Mouse (Mus musculus): Measurements from ENCODE around the gene Fbxl7. TPM values are rescaled to one million over a fixed set of nuclear protein-coding genes. Genes with fewer than 3 reads are reported as not detected.

Gene Fbxl7
- polyA plus RNA-seq (2015; fragmentation: Nextera tagmentation; extraction: Ambion mirVana) = 9.0 and 10.1 TPM in 2 replicates

DNA sequence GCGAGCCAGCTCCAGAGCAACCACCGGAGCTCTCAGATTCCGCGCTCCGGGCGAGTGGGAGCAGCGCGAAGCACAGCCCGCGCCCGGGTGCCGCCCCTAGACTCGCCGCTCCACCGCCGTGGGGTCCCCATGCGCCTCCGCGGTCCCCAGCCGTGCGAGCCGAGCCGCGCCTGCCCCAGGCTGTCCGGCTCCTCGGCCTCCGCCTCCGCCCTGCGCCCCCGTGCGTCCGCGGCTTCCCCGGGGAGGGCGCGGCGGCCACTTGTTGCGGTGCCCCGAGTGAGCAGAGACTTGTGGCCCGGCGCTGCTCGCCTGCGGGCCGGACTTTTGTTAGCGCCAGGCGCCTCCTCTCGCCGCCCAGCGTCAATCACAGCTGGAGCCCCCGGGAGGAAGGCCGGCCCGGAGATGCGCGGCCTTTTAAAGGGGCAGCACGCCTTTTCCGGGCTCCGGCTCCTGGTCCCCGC lies at the start of gene Fbxl7:
TSS of gene Fbxl7 (minus strand) at position 330 of the 461 bp plus-strand sequence.

